Comparison of ENCODE assay signal across 27 mouse cellular contexts in genomic region chr12:7650851-7651250, GRCm38 (mm10).
"Had no signal": no experiment of that assay in that cellular context is flagged by ENCODE, and none has a peak within 500 bp of the region (broad histone marks: within the 10 kb centered on the region; RNA-seq: fewer than 3 reads in every experiment).

No protein-coding gene starts in this region.

- H3K4me1 ChIP-seq: heart, embryonic 13.5 days; heart, embryonic 15.5 days; kidney, embryonic 15.5 days; limb, embryonic 13.5 days; limb, embryonic 15.5 days; liver, embryonic 12.5 days had no signal

- H3K9me3 ChIP-seq: heart, embryonic 13.5 days; heart, embryonic 15.5 days; kidney, embryonic 15.5 days; limb, embryonic 13.5 days; limb, embryonic 15.5 days; liver, embryonic 12.5 days had no signal

- H3K27me3 ChIP-seq: heart, embryonic 13.5 days; heart, embryonic 15.5 days; kidney, embryonic 15.5 days; limb, embryonic 13.5 days; limb, embryonic 15.5 days; liver, embryonic 12.5 days had no signal

- ATAC-seq: hindbrain, postnatal 0 days; intestine, embryonic 16.5 days; liver, embryonic 12.5 days had no signal

- H3K36me3 ChIP-seq: heart, embryonic 13.5 days; heart, embryonic 15.5 days; kidney, embryonic 15.5 days; limb, embryonic 13.5 days; limb, embryonic 15.5 days; liver, embryonic 12.5 days had no signal

- DNase-seq: gastrocnemius, adult 2 months; gastrocnemius, postnatal 10 days; gastrocnemius, postnatal 36 days; heart, adult 11 months; heart, adult 2 months; heart, postnatal 14 days; heart, postnatal 36 days; kidney, adult 11 months; kidney, adult 2 months; kidney, adult 9 months; kidney, postnatal 14 days; kidney, postnatal 36 days; layer of hippocampus, adult 9-11 months; layer of hippocampus, postnatal 36 days; left cerebral cortex, postnatal 4 days had no signal

- H3K4me2 ChIP-seq: heart, embryonic 11.5 days; heart, embryonic 13.5 days; heart, embryonic 15.5 days; hindbrain, embryonic 14.5 days; kidney, embryonic 15.5 days; limb, embryonic 13.5 days; limb, embryonic 15.5 days; liver, embryonic 12.5 days had no signal

- H3K9ac ChIP-seq: heart, embryonic 13.5 days; heart, embryonic 15.5 days; hindbrain, embryonic 14.5 days; kidney, embryonic 15.5 days; limb, embryonic 13.5 days; limb, embryonic 15.5 days; liver, embryonic 12.5 days; liver, embryonic 14.5 days had no signal

- H3K4me3 ChIP-seq: gastrocnemius, adult 2 months; heart, adult 2 months; heart, embryonic 13.5 days; heart, embryonic 15.5 days; kidney, embryonic 15.5 days; limb, embryonic 13.5 days; limb, embryonic 15.5 days; liver, embryonic 12.5 days had no signal

- H3K27ac ChIP-seq: gastrocnemius, adult 2 months; heart, adult 2 months; heart, embryonic 13.5 days; heart, embryonic 15.5 days; hindbrain, embryonic 14.5 days; hindbrain, postnatal 0 days; kidney, embryonic 15.5 days; kidney, postnatal 0 days; limb, embryonic 13.5 days; limb, embryonic 15.5 days; liver, embryonic 12.5 days; liver, embryonic 14.5 days had no signal
